Mouse (Mus musculus): Measurements from ENCODE around the gene Mcm3. TPM values are rescaled to one million over a fixed set of nuclear protein-coding genes. Genes with fewer than 3 reads are reported as not detected.

Gene Mcm3
- polyA plus RNA-seq, 1 experiment from 2014 or later: 199 TPM

DNA sequence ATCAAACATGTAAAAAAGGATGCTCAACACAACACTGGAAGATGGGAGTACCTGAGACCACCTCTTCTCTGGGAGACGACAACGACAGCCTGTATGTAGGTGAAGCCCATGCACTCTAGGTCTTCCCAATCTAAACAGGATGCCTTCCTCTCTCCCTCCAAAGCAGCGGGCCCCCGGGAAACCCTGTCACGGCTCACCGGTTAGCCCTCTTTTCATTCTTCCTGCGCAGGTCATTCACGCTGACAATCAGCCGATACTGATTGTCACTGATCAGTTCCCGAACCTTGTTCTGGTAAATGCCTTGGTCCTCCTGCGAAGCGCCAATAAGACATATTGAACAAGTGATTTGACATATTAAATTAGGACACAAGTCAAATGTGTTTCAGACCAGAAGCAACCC, 2.5 kb downstream of the Mcm3 start:
- peaks cover 8% of the 10 kb centered on the region for H3K36me3 ChIP-seq (ENCODE audit: control insufficient read depth, insufficient read depth, low read length)
- DNase-seq (ENCODE audit: low spot score) (no peak), ATAC-seq (ENCODE audit: insufficient read depth, low FRiP score, low TSS enrichment) (no peak)
- H3K27ac ChIP-seq (ENCODE audit: low read depth, low read length): no peak overlapping the region
- H3K9me3 ChIP-seq (ENCODE audit: control insufficient read depth, low read length): no peaks in the 10 kb centered on the region
- no peak overlapping the region for H3K9ac ChIP-seq (ENCODE audit: low read length)
- H3K4me1 ChIP-seq (ENCODE audit: control insufficient read depth, insufficient read depth, low read length): no peaks in the 10 kb centered on the region
- H3K27me3 ChIP-seq (ENCODE audit: control insufficient read depth, insufficient read depth, low read length): no peaks in the 10 kb centered on the region
- no peak overlapping the region for H3K4me2 ChIP-seq (ENCODE audit: low read depth)
- 84% methylated on average over 12 of the region's 12 CpGs for WGBS
- H3K4me3 ChIP-seq (ENCODE audit: low read depth, low read length): no peak overlapping the region

- DNase-seq (ENCODE audit: low spot score): no peak
- H3K27me3 ChIP-seq (ENCODE audit: control insufficient read depth, insufficient read depth, low read length): no peaks in the 10 kb centered on the region
- no peak for ATAC-seq (ENCODE audit: insufficient read depth, low FRiP score, low TSS enrichment)
- no peaks in the 10 kb centered on the region for H3K4me1 ChIP-seq (ENCODE audit: control insufficient read depth, insufficient read depth, low read length)
- peaks cover 11% of the 10 kb centered on the region for H3K36me3 ChIP-seq (ENCODE audit: control insufficient read depth, insufficient read depth, low read length)
- H3K9ac ChIP-seq (ENCODE audit: low read length): no peak overlapping the region
- WGBS: 88% methylated on average over 9 of the region's 9 CpGs
- H3K4me2 ChIP-seq (ENCODE audit: low read depth): no peak overlapping the region
- H3K9me3 ChIP-seq (ENCODE audit: control insufficient read depth, low read length): no peaks in the 10 kb centered on the region
- H3K27ac ChIP-seq (ENCODE audit: low read depth, low read length): no peak overlapping the region
- H3K4me3 ChIP-seq (ENCODE audit: low read depth, low read length): no peak overlapping the region
These were observed 2.9 kb downstream of the Mcm3 start for GRCm38 (mm10) chr1:20817172-20817571.

DNA sequence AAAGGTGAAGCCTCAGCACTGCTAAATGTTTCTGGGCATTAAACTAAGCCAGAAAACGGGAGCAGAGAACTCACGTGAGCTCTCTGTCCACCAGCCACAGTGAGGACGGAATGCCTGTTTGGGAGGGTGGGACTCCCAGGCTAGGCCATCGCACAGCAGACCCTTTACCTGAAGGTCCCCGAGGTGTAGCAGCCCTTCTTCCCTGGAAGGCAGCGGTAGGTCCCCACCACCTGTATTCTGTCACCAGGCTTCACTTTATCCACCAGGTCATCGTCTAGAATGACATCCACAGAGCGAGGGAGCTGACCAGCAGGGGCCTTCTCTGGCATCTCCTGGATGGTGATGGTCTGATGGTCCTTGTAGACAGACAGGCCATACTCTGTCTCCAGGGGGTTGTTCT, 5.6 kb downstream of the Mcm3 start:
- H3K4me3 ChIP-seq (ENCODE audit: low read depth, low read length): no peak overlapping the region
- H3K27me3 ChIP-seq (ENCODE audit: control insufficient read depth, insufficient read depth, low read length): no peaks in the 10 kb centered on the region
- 92% methylated on average over 8 of the region's 8 CpGs for WGBS
- no peak overlapping the region for H3K4me2 ChIP-seq (ENCODE audit: low read depth)
- ATAC-seq (ENCODE audit: insufficient read depth, low FRiP score, low TSS enrichment) (no peak), DNase-seq (ENCODE audit: low spot score) (no peak)
- H3K4me1 ChIP-seq (ENCODE audit: control insufficient read depth, insufficient read depth, low read length): no peaks in the 10 kb centered on the region
- H3K36me3 ChIP-seq (ENCODE audit: control insufficient read depth, insufficient read depth, low read length): peaks cover 14% of the 10 kb centered on the region
- H3K27ac ChIP-seq (ENCODE audit: low read depth, low read length): no peak overlapping the region
- H3K9me3 ChIP-seq (ENCODE audit: control insufficient read depth, low read length): no peaks in the 10 kb centered on the region
- no peak overlapping the region for H3K9ac ChIP-seq (ENCODE audit: low read length)

GRCm38 (mm10) chr1:20804526-20804925, 15.6 kb downstream of the Mcm3 start:
- Histone ChIP-seq H3K4me3 (ENCODE audit: low read depth, low read length) (no peak overlapping the region), H3K4me2 (ENCODE audit: low read depth) (no peak overlapping the region), H3K27me3 (ENCODE audit: control insufficient read depth, insufficient read depth, low read length) (no peaks in the 10 kb centered on the region), H3K27ac (ENCODE audit: low read depth, low read length) (no peak overlapping the region), H3K4me1 (ENCODE audit: control insufficient read depth, insufficient read depth, low read length) (no peaks in the 10 kb centered on the region), H3K9ac (ENCODE audit: low read length) (no peak overlapping the region), H3K9me3 (ENCODE audit: control insufficient read depth, low read length) (no peaks in the 10 kb centered on the region), H3K36me3 (ENCODE audit: control insufficient read depth, insufficient read depth, low read length) (peaks cover 13% of the 10 kb centered on the region)
- DNase-seq (ENCODE audit: low spot score): no peak
- WGBS: 96% methylated on average over 10 of the region's 10 CpGs
- ATAC-seq (ENCODE audit: insufficient read depth, low FRiP score, low TSS enrichment): no peak

DNA sequence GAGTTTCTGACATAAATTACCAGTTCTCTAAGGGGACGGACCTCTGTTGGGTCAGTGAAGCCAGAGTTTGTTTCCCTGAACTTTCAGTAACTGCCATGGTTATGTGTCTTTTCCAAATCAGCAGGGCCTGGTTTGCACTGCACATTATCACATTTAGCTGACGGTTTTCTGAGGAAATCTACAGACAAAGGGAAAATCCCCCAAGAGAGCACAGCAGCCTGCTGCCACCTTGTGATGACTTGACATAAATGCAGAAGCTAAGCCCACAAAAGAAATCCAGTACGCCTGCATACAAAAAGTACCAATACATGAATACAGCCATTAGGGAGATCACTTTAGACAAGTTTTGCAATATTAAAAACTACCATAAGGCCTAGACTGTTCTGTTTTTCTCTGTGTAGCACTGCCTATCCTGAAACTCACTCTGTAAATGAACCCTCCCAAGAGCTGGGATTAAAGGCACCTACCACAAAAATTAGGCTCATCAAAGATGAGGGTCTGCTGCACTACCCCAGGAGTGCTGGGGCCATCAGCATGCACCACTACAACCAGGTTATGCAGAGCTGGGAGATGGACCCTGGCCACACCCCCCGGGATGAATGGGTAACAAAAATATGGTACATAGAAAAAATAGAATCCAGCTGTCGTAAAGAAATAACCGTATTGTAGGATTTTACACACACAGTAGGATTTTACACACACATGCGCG, 18.3 kb downstream of the Mcm3 start:
- Histone ChIP-seq H3K27ac (ENCODE audit: low read depth, low read length) (no peak overlapping the region), H3K9ac (ENCODE audit: low read length) (no peak overlapping the region), H3K4me2 (ENCODE audit: low read depth) (no peak overlapping the region), H3K9me3 (ENCODE audit: control insufficient read depth, low read length) (no peaks in the 10 kb centered on the region), H3K4me3 (ENCODE audit: low read depth, low read length) (no peak overlapping the region), H3K36me3 (ENCODE audit: control insufficient read depth, insufficient read depth, low read length) (peaks cover 3% of the 10 kb centered on the region), H3K27me3 (ENCODE audit: control insufficient read depth, insufficient read depth, low read length) (no peaks in the 10 kb centered on the region), H3K4me1 (ENCODE audit: control insufficient read depth, insufficient read depth, low read length) (no peaks in the 10 kb centered on the region)
- ATAC-seq (ENCODE audit: insufficient read depth, low FRiP score, low TSS enrichment): peak; percentile 40; the same call in 1 of the 2 replicates
- DNase-seq (ENCODE audit: low spot score): peak; percentile 23
- 87% methylated on average over 8 of the region's 8 CpGs for WGBS

DNA sequence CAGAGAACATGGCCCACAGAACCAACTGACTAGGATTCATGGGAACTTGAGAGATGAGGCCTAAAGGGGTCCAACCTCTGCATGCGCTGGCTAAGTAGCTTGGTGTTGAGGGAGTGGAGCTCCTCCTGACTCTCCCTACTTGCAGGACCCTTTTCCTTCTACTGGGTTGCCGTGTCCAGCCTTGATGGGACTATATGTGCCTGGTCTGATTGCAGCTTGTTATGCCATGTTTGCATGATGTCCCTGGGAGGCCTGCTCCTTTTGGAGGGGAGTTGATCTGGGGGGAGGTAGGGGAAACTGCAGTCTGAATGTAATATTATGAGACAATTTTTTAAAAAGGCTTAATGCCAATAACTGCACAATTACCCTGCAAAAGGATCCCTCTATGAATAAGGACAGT, 18.8 kb downstream of the Mcm3 start:
- H3K36me3 ChIP-seq (ENCODE audit: control insufficient read depth, insufficient read depth, low read length): peaks cover 3% of the 10 kb centered on the region
- no peak overlapping the region for H3K4me3 ChIP-seq (ENCODE audit: low read depth, low read length)
- 98% methylated on average over 2 of the region's 2 CpGs for WGBS
- H3K4me2 ChIP-seq (ENCODE audit: low read depth): no peak overlapping the region
- H3K9ac ChIP-seq (ENCODE audit: low read length): no peak overlapping the region
- H3K27me3 ChIP-seq (ENCODE audit: control insufficient read depth, insufficient read depth, low read length): no peaks in the 10 kb centered on the region
- no peaks in the 10 kb centered on the region for H3K9me3 ChIP-seq (ENCODE audit: control insufficient read depth, low read length)
- H3K27ac ChIP-seq (ENCODE audit: low read depth, low read length): no peak overlapping the region
- DNase-seq (ENCODE audit: low spot score): no peak
- ATAC-seq (ENCODE audit: insufficient read depth, low FRiP score, low TSS enrichment): no peak
- H3K4me1 ChIP-seq (ENCODE audit: control insufficient read depth, insufficient read depth, low read length): no peaks in the 10 kb centered on the region

GRCm38 (mm10) chr1:20795178-20795577, 24.9 kb downstream of the Mcm3 start:
- Histone ChIP-seq H3K27ac (ENCODE audit: low read depth, low read length) (no peak overlapping the region), H3K4me2 (ENCODE audit: low read depth) (no peak overlapping the region), H3K27me3 (ENCODE audit: control insufficient read depth, insufficient read depth, low read length) (no peaks in the 10 kb centered on the region), H3K36me3 (ENCODE audit: control insufficient read depth, insufficient read depth, low read length) (no peaks in the 10 kb centered on the region), H3K4me3 (ENCODE audit: low read depth, low read length) (no peak overlapping the region), H3K9me3 (ENCODE audit: control insufficient read depth, low read length) (no peaks in the 10 kb centered on the region), H3K4me1 (ENCODE audit: control insufficient read depth, insufficient read depth, low read length) (no peaks in the 10 kb centered on the region), H3K9ac (ENCODE audit: low read length) (no peak overlapping the region)
- ATAC-seq (ENCODE audit: insufficient read depth, low FRiP score, low TSS enrichment) (no peak), DNase-seq (ENCODE audit: low spot score) (no peak)
- WGBS: 91% methylated on average over 5 of the region's 5 CpGs

GRCm38 (mm10) chr1:20794760-20795159, 25.4 kb downstream of the Mcm3 start:
- H3K9ac ChIP-seq (ENCODE audit: low read length): no peak overlapping the region
- H3K4me3 ChIP-seq (ENCODE audit: low read depth, low read length): no peak overlapping the region
- no peaks in the 10 kb centered on the region for H3K4me1 ChIP-seq (ENCODE audit: control insufficient read depth, insufficient read depth, low read length)
- DNase-seq (ENCODE audit: low spot score) (no peak), ATAC-seq (ENCODE audit: insufficient read depth, low FRiP score, low TSS enrichment) (no peak)
- H3K9me3 ChIP-seq (ENCODE audit: control insufficient read depth, low read length): no peaks in the 10 kb centered on the region
- H3K36me3 ChIP-seq (ENCODE audit: control insufficient read depth, insufficient read depth, low read length): no peaks in the 10 kb centered on the region
- no peak overlapping the region for H3K27ac ChIP-seq (ENCODE audit: low read depth, low read length)
- no peaks in the 10 kb centered on the region for H3K27me3 ChIP-seq (ENCODE audit: control insufficient read depth, insufficient read depth, low read length)
- no peak overlapping the region for H3K4me2 ChIP-seq (ENCODE audit: low read depth)
- 94% methylated on average over 4 of the region's 4 CpGs for WGBS

DNA sequence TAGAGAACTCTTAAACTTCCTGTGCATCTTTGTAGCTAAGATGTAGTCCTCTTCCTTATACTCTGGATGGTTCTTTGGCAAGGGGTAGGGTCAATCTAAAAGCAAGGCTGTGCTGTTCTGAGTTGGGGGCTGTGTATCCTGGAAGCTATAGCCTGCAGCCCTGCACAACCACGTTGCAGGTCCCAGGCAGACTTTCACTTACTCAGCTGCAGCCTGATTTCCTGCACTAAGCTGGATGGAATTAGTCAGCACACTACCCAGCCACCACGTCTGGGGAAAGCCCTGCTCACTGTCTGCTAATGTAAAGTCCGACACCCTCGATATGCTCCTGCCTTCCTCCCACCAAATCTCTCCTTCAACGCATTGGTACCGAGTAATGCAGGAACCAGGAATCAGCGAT, 28.7 kb downstream of the Mcm3 start:
- Histone ChIP-seq H3K36me3 (ENCODE audit: control insufficient read depth, insufficient read depth, low read length) (no peaks in the 10 kb centered on the region), H3K27ac (ENCODE audit: low read depth, low read length) (no peak overlapping the region), H3K27me3 (ENCODE audit: control insufficient read depth, insufficient read depth, low read length) (no peaks in the 10 kb centered on the region), H3K4me3 (ENCODE audit: low read depth, low read length) (no peak overlapping the region), H3K9ac (ENCODE audit: low read length) (no peak overlapping the region), H3K4me1 (ENCODE audit: control insufficient read depth, insufficient read depth, low read length) (no peaks in the 10 kb centered on the region), H3K9me3 (ENCODE audit: control insufficient read depth, low read length) (no peaks in the 10 kb centered on the region), H3K4me2 (ENCODE audit: low read depth) (no peak overlapping the region)
- DNase-seq (ENCODE audit: low spot score) (no peak), ATAC-seq (ENCODE audit: insufficient read depth, low FRiP score, low TSS enrichment) (no peak)
- 77% methylated on average over 7 of the region's 7 CpGs for WGBS
